Mouse (Mus musculus): Measurements from ENCODE around the gene Prr27.

Prr27 gene

GRCm38 (mm10) chr5:87825386-87825785, at the start of gene Prr27:
Gene Prr27, plus strand, starts transcription at chr5:87825686.
- no peak for DNase-seq (ENCODE audit: low read depth in 2 of 2, low spot score in 2 of 2)

- DNase-seq (ENCODE audit: low read depth in 2 of 2, low spot score in 2 of 2) = no peak
These were observed 42.8 kb upstream of the Prr27 start for GRCm38 (mm10) chr5:87782731-87783130.

GRCm38 (mm10) chr5:87807782-87808181, 17.7 kb upstream of the Prr27 start, which contains the start of gene Csn1s2b:
Gene Csn1s2b, plus strand, starts transcription at chr5:87808082.
- no peak for DNase-seq (ENCODE audit: low read depth in 2 of 2, low spot score in 2 of 2)

DNA sequence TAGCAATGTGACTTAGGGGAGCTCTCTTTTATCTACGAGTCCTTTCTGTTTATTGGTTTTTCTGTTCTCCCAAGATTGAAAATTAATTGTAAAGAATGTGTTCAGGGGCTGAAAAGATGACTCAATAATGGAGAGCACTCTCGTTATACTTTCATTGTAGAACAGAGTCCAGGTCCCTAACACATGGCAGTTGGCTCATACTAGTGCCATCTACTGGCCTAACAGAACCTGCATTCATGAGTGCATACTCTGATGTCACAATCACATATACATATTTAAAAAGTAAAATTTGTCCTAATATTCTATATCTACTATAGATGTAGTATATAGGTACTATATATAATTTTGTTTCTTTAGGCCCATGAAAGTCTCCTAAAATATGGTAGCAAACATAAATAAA, 16.2 kb upstream of the Prr27 start:
- no peak for DNase-seq (ENCODE audit: low read depth in 2 of 2, low spot score in 2 of 2)

DNA sequence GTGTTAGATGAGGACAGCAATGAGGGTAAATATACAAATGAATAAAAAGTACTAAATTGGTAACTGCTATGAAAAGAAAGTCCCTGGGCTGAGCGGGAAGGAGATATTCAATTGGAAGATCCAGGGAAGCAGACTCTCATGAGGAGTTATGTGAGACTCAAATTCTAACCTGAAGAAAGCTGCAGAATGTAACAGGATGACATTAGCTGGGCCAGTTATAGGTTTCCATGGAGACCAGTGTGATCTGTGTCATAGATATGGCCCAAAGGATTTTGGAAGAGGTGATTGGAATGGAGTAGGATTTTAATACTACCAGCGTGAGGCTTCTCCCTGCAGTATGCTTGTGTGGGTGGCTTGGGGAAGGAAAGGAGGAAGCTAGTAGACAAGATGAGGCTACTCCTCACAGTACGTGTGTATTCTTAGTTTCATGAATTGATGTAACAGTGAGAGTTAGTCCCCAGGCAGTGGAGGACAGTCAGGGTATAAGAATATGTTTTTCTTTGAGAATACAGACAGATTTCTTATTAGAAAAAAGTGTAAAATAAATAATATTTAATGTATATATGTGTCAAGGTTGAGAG, 29.7 kb downstream of the Prr27 start:
- no peak for DNase-seq (ENCODE audit: low read depth in 2 of 2, low spot score in 2 of 2)

DNA sequence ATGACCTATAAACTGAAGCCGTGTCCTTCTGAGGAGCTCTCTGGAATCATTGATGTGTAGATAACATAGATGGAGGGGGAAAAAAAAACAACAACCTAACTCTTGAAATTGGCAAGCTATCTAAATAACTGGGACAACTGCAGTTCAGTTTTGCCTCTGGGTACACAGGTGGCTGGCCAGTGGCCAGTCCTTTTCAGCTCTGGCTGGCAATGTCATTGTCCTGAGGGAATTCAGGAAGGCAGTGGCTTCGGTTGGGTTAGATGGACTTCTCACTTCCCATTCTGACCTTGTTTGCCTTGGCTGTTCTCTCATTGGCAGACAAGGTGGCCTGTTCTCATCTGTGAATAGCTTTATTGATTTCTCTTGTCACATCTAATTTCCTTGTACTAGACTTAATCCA, 44.6 kb downstream of the Prr27 start:
- no peak for DNase-seq (ENCODE audit: low read depth in 2 of 2, low spot score in 2 of 2)

DNA sequence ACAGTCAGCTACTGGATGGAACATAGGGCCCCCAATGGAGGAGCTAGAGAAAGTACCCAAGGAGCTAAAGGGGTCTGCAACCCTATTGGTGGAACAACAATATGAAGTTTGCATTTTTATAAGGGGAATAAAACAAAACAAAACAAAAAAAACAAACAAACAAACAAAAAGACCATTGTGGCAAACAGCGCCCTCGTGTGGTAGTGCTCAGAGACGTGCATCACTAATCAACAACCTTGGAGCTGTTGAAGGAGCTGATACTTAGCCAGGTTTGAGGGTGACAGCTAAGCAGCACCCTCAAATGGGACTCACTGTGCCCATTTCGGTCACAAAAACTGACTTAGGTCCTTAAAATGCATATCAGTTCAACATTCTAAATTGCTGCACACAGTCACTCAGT, 45.9 kb downstream of the Prr27 start:
- no peak for DNase-seq (ENCODE audit: low read depth in 2 of 2, low spot score in 2 of 2)

GRCm38 (mm10) chr5:87884729-87885128, 59.2 kb downstream of the Prr27 start, which contains the start of gene Odam:
Gene Odam, plus strand, starts transcription at chr5:87885029.
- DNase-seq (ENCODE audit: low read depth in 2 of 2, low spot score in 2 of 2) = no peak
